Mouse (Mus musculus): ENCODE data around the gene Slfn1.

DNA sequence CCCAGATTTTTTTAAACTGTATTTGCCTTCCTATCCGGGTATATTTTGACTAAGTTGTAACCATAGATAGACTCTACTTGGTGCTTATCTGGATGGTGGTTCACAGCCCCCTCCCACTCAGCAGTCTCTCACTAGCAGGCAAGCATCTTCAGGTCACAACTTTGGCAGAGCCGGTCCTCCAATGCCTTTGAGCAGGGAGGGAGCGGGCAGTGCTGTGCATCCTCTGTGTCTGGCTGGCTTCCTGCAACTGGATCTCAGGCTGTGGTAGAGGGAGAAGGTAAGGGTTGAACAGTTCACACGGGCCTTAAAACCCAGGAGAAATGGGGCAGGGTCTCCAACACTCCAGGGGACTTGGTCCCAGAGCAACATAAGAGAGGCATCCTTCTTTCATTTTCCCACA lies 6.5 kb downstream of the Slfn1 start:
- TF ChIP-seq POLR2A (IDR thresholded peaks at IDR 0.05; ENCODE audit: extremely low read depth, insufficient read depth, low read length) (no peak), CTCF (IDR thresholded peaks at IDR 0.05; ENCODE audit: low read depth, low read length) (no peak)

All from liver, adult 2 months (tissue).